Mouse (Mus musculus) embryonic facial prominence, embryonic 13.5 days (tissue): ENCODE results near the gene Trim34a. TPM values are rescaled to one million over a fixed set of nuclear protein-coding genes. Genes with fewer than 3 reads are reported as not detected.
"Not testable (repeated sequence)": the region's sequence is repeated elsewhere in the genome, so short reads cannot be mapped to it uniquely, and the experiment has no call there.

Experiments used
- ATAC-seq: fragments of 200-750 bp; cut with Nextera tagmentation; 2 replicates; pipeline ENCODE4 v1.8.0; 2017; ENCODE audit warnings: low read depth; ENCODE audit not compliant: insufficient number of reproducible peaks, insufficient read depth, low FRiP score, low TSS enrichment
- H3K27ac ChIP-seq: fragments of 300-500 bp; sonication (generic); 2 replicates; pipeline ENCODE4 v1.5.1; 2015; ENCODE audit warnings: moderate library complexity, mild to moderate bottlenecking, inconsistent platforms
- H3K27me3 ChIP-seq: fragments of 300-500 bp; sonication (generic); 2 replicates; pipeline ENCODE4 v1.6.1; 2015; ENCODE audit warnings: mild to moderate bottlenecking, inconsistent platforms
- H3K36me3 ChIP-seq: fragments of 300-500 bp; sonication (generic); 2 replicates; pipeline ENCODE4 v1.6.1; 2015; ENCODE audit warnings: mild to moderate bottlenecking, inconsistent platforms
- H3K4me1 ChIP-seq: fragments of 300-500 bp; sonication (generic); 2 replicates; pipeline ENCODE4 v1.6.1; 2015; ENCODE audit warnings: inconsistent platforms
- H3K4me2 ChIP-seq: fragments of 300-500 bp; sonication (generic); 2 replicates; pipeline ENCODE4 v1.6.1; 2015; ENCODE audit warnings: moderate library complexity, mild to moderate bottlenecking, inconsistent platforms
- H3K4me3 ChIP-seq: fragments of 300-500 bp; sonication (generic); 2 replicates; pipeline ENCODE4 v1.5.1; 2015; ENCODE audit warnings: mild to moderate bottlenecking, inconsistent platforms
- H3K9ac ChIP-seq: fragments of 300-500 bp; sonication (generic); 2 replicates; pipeline ENCODE4 v1.6.1; 2015; ENCODE audit warnings: mild to moderate bottlenecking, inconsistent platforms
- H3K9me3 ChIP-seq: fragments of 300-500 bp; sonication (generic); 2 replicates; pipeline ENCODE4 v1.6.1; 2016; ENCODE audit warnings: inconsistent platforms
- WGBS: fragments of 180-500 bp; shearing (Covaris S2); methylation state at CpG from one replicate; pipeline ENCODE4 v1.1.7; 2015; ENCODE audit warnings: mixed read lengths; 5-methylcytosine and 5-hydroxymethylcytosine counted together
- polyA plus RNA-seq: library from polyadenylated mRNA; unstranded; fragments of >200 nt; fragmentation: Nextera tagmentation; extraction: Ambion mirVana; gene quantifications from 2 replicates; pipeline ENCODE4 v1.2.1, GENCODE M21; 2015

The Trim34a gene
- polyA plus RNA-seq, 1 experiment from 2014 or later: 2.3 TPM

GRCm38 (mm10) chr7:104265335-104265734, 21.1 kb downstream of the Trim34a start:
- H3K27me3 ChIP-seq, ATAC-seq, H3K4me2 ChIP-seq, H3K9ac ChIP-seq, H3K9me3 ChIP-seq, H3K4me1 ChIP-seq, H3K36me3 ChIP-seq, H3K4me3 ChIP-seq, H3K27ac ChIP-seq: not testable (repeated sequence)
- WGBS: 87% methylated on average over 4 of the region's 5 CpGs

DNA sequence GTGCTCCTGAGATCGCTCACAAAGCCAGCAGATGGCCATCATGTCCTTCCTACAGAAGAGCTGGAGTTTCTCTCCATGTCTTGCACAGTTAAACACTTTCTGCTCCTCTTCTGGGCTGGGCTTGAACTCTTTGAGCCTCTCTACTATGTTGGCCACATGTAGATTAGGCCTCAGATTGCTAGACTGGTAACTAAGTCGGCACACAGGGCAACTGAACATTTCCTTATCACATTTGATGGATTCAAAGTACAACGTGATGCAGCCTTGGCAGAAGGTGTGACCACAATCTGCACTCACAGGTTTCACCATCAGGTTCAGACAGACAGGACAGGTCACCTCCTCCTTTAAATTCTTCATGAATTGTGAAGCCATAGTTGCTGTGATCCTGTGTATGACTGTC, 35.1 kb downstream of the Trim34a start:
- H3K9me3 ChIP-seq: not testable (repeated sequence)

GRCm38 (mm10) chr7:104287576-104288443, 43.6 kb downstream of the Trim34a start, which contains the start of gene Trim5:
Gene Trim5 (minus strand): TSS chr7:104288094.
- not testable (repeated sequence) for H3K4me3 ChIP-seq, ATAC-seq

More for the DNA sequence above, 35.1 kb downstream of the Trim34a start:
- not testable (repeated sequence) for H3K4me2 ChIP-seq, H3K27ac ChIP-seq, H3K27me3 ChIP-seq, H3K4me1 ChIP-seq, H3K4me3 ChIP-seq, H3K36me3 ChIP-seq, H3K9ac ChIP-seq, ATAC-seq
- 80% methylated on average over 3 of the region's 3 CpGs for WGBS

GRCm38 (mm10) chr7:104290641-104291040, 46.4 kb downstream of the Trim34a start:
- 81% methylated on average over 1 of the region's 1 CpGs for WGBS
- Histone ChIP-seq H3K4me1 (no peaks in the 10 kb centered on the region), H3K27ac (no peak overlapping the region), H3K4me2 (no peak overlapping the region), H3K9ac (no peak overlapping the region), H3K27me3 (no peaks in the 10 kb centered on the region), H3K9me3 (no peaks in the 10 kb centered on the region), H3K36me3 (no peaks in the 10 kb centered on the region), H3K4me3 (no peak overlapping the region)
- ATAC-seq: no peak

More at GRCm38 (mm10) chr7:104287576-104288443, 43.6 kb downstream of the Trim34a start, which contains the start of gene Trim5:
- H3K27me3 ChIP-seq, H3K4me1 ChIP-seq, H3K9me3 ChIP-seq, H3K36me3 ChIP-seq, H3K9ac ChIP-seq, H3K27ac ChIP-seq, H3K4me2 ChIP-seq: not testable (repeated sequence)
- 41% methylated on average over 14 of the region's 14 CpGs for WGBS

DNA sequence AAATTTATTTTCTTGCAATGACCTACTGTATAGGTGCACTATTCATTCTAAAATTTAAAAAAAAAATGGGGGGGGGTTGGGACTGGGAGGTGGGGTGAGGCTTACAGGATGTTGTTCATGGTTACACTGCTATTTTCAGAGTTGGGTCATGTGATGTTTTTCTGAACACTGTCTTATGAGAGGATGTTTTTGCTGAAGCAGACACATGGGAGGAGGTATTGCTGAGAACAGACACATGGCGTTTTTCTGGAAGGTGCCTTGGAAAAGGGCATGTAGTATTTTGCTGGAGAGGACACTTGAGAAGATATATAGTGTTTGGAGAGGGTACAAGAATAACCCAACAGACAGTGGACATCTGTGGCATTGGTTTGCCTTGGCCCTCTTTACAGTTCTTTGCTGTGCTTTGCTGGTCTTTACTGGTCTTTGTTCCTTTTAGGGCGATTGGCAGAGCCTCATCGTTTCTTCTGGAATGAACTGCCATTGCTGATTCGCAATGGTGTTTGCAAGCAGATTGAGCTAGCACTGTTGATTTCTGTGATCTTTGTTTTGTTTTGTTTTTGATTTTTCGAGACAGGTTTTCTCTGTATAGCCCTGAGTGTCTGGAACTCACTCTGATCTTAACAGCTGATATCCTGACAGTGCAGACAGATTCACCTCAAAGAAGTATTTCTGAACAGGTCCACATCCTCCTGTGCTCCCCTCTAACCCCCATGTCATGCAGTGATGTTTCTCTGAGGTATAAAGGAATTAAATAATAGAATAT, 47.6 kb downstream of the Trim34a start:
- no peak for ATAC-seq

More for the DNA sequence above, 47.6 kb downstream of the Trim34a start:
- 83% methylated on average over 5 of the region's 5 CpGs for WGBS
- Histone ChIP-seq H3K4me2 (no peak overlapping the region), H3K9ac (no peak overlapping the region), H3K4me3 (no peak overlapping the region), H3K27me3 (no peaks in the 10 kb centered on the region), H3K4me1 (no peaks in the 10 kb centered on the region), H3K27ac (no peak overlapping the region), H3K36me3 (no peaks in the 10 kb centered on the region), H3K9me3 (no peaks in the 10 kb centered on the region)

Other genes starting within 250 kb of the Trim34a start
- gene Olfr638, start 245.7 kb upstream of the Trim34a start, polyA plus RNA-seq: not detected in 2 replicates
- gene Olfr639, start 227.2 kb upstream of the Trim34a start, polyA plus RNA-seq: 0.04 and 0.06 TPM in 2 replicates
- not detected in 2 replicates for gene Olfr640, start 218.9 kb upstream of the Trim34a start, polyA plus RNA-seq
- not detected in 2 replicates for gene Olfr641, start 209.0 kb upstream of the Trim34a start, polyA plus RNA-seq
- not detected in 2 replicates for gene Olfr642, start 191.8 kb upstream of the Trim34a start, polyA plus RNA-seq
- not detected in 2 replicates for gene 4930516K23Rik, start 183.0 kb upstream of the Trim34a start, polyA plus RNA-seq
- gene Olfr644, start 172.6 kb upstream of the Trim34a start, polyA plus RNA-seq: not detected in 2 replicates
- gene Olfr645, start 159.0 kb upstream of the Trim34a start, polyA plus RNA-seq: not detected in 2 replicates
- not detected in 2 replicates for gene Olfr646, start 139.6 kb upstream of the Trim34a start, polyA plus RNA-seq
- gene Ubqln5, start 114.6 kb upstream of the Trim34a start, polyA plus RNA-seq: 0.21 TPM in 1 of 2 replicates, not detected in the other
- gene Olfr643, start 107.1 kb upstream of the Trim34a start, polyA plus RNA-seq: not detected in 2 replicates
- not detected in 2 replicates for gene Ubqln3, start 101.2 kb upstream of the Trim34a start, polyA plus RNA-seq
- gene Ubqlnl, start 93.9 kb upstream of the Trim34a start, polyA plus RNA-seq: 0.31 TPM in 1 of 2 replicates, not detected in the other
- gene Olfm5, start 79.6 kb upstream of the Trim34a start, polyA plus RNA-seq: 4.6 and 13.3 TPM in 2 replicates
- 0.15 and 0.32 TPM in 2 replicates for gene Olfr648, start 61.1 kb upstream of the Trim34a start, polyA plus RNA-seq
- gene Olfr649, start 48.5 kb upstream of the Trim34a start, polyA plus RNA-seq: not detected in 2 replicates
- 0.72 and 1.1 TPM in 2 replicates for gene Trim6, start 25.7 kb upstream of the Trim34a start, polyA plus RNA-seq
- gene Trim5, start 43.6 kb downstream of the Trim34a start, polyA plus RNA-seq: 0.13 and 0.15 TPM in 2 replicates
- 7.1 and 7.2 TPM in 2 replicates for gene Trim12a, start 71.0 kb downstream of the Trim34a start, polyA plus RNA-seq
- gene Trim34b, start 85.0 kb downstream of the Trim34a start, polyA plus RNA-seq: not detected in 2 replicates
- gene Trim12c, start 108.9 kb downstream of the Trim34a start, polyA plus RNA-seq: 2.7 and 3.1 TPM in 2 replicates
- not detected in 2 replicates for gene Trim30b, start 125.4 kb downstream of the Trim34a start, polyA plus RNA-seq
- gene Trim30c, start 156.4 kb downstream of the Trim34a start, polyA plus RNA-seq: 0.20 TPM in 1 of 2 replicates, not detected in the other
- gene Trim30a, start 220.7 kb downstream of the Trim34a start, polyA plus RNA-seq: 0.85 and 1.1 TPM in 2 replicates